Mouse (Mus musculus): ENCODE data around the gene Insr. TPM values are rescaled to one million over a fixed set of nuclear protein-coding genes. Genes with fewer than 3 reads are reported as not detected.

The Insr gene
- polyA plus RNA-seq, 1 experiment from 2014 or later: 24.3 TPM

GRCm38 (mm10) chr8:3302131-3302530 is 22.7 kb upstream of the Insr start:
- DNase-seq (ENCODE audit: low spot score): no peak
- 85% methylated on average over 2 of the region's 2 CpGs for WGBS
- no peaks in the 10 kb centered on the region for H3K36me3 ChIP-seq (replicated peaks)
- H3K4me3 ChIP-seq: no peak overlapping the region
- no peaks in the 10 kb centered on the region for H3K27me3 ChIP-seq (replicated peaks; ENCODE audit: low read depth, poor library complexity, severe bottlenecking)
- H3K9me3 ChIP-seq: peaks cover 12% of the 10 kb centered on the region; the same call in 1 of the 2 replicates
- no peaks in the 10 kb centered on the region for H3K4me1 ChIP-seq
- no peak overlapping the region for H3K27ac ChIP-seq (replicated peaks)

- Histone ChIP-seq H3K9me3 (peaks cover 4% of the 10 kb centered on the region; the same call in 1 of the 2 replicates), H3K27me3 (replicated peaks; ENCODE audit: low read depth, poor library complexity, severe bottlenecking) (no peaks in the 10 kb centered on the region)
- WGBS: 77% methylated on average over 5 of the region's 5 CpGs
These were observed 19.9 kb upstream of the Insr start for GRCm38 (mm10) chr8:3299322-3299721.

GRCm38 (mm10) chr8:3285824-3286223 is 6.4 kb upstream of the Insr start:
- Histone ChIP-seq H3K9me3 (no peaks in the 10 kb centered on the region), H3K4me1 (no peaks in the 10 kb centered on the region), H3K27me3 (replicated peaks; ENCODE audit: low read depth, poor library complexity, severe bottlenecking) (no peaks in the 10 kb centered on the region), H3K4me3 (no peak overlapping the region), H3K36me3 (replicated peaks) (no peaks in the 10 kb centered on the region), H3K27ac (replicated peaks) (no peak overlapping the region)
- WGBS: 38% methylated on average over 2 of the region's 2 CpGs
- no peak for DNase-seq (ENCODE audit: low spot score)

More at GRCm38 (mm10) chr8:3299322-3299721, 19.9 kb upstream of the Insr start:
- H3K36me3 ChIP-seq (replicated peaks): no peaks in the 10 kb centered on the region
- DNase-seq (ENCODE audit: low spot score): no peak
- H3K4me3 ChIP-seq: no peak overlapping the region
- no peaks in the 10 kb centered on the region for H3K4me1 ChIP-seq
- no peak overlapping the region for H3K27ac ChIP-seq (replicated peaks)

GRCm38 (mm10) chr8:3284656-3285055 is 5.2 kb upstream of the Insr start:
- Histone ChIP-seq H3K27me3 (replicated peaks; ENCODE audit: low read depth, poor library complexity, severe bottlenecking) (0 out of 2 replicates have a peak, but pooled peaks cover 5% of the 10 kb centered on the region), H3K27ac (replicated peaks) (no peak overlapping the region)
- 82% methylated on average over 4 of the region's 4 CpGs for WGBS

GRCm38 (mm10) chr8:3281296-3281695 is 1.9 kb upstream of the Insr start:
- Histone ChIP-seq H3K27ac (replicated peaks) (no peak overlapping the region), H3K27me3 (replicated peaks; ENCODE audit: low read depth, poor library complexity, severe bottlenecking) (0 out of 2 replicates have a peak, but pooled peaks cover 5% of the 10 kb centered on the region), H3K4me3 (no peak overlapping the region), H3K36me3 (replicated peaks) (peaks cover 5% of the 10 kb centered on the region; the same call in 1 of the 2 replicates), H3K9me3 (no peaks in the 10 kb centered on the region), H3K4me1 (peaks cover 25% of the 10 kb centered on the region)
- DNase-seq (ENCODE audit: low spot score): no peak
- WGBS: 83% methylated on average over 3 of the region's 3 CpGs

More at GRCm38 (mm10) chr8:3284656-3285055, 5.2 kb upstream of the Insr start:
- H3K36me3 ChIP-seq (replicated peaks): no peaks in the 10 kb centered on the region
- H3K4me1 ChIP-seq: peaks cover 7% of the 10 kb centered on the region
- no peak for DNase-seq (ENCODE audit: low spot score)
- H3K9me3 ChIP-seq: no peaks in the 10 kb centered on the region
- H3K4me3 ChIP-seq: no peak overlapping the region

GRCm38 (mm10) chr8:3280266-3280910 is 971 bp upstream of the Insr start:
- Histone ChIP-seq H3K4me1 (peaks cover 25% of the 10 kb centered on the region), H3K9me3 (no peaks in the 10 kb centered on the region), H3K27me3 (replicated peaks; ENCODE audit: low read depth, poor library complexity, severe bottlenecking) (0 out of 2 replicates have a peak, but pooled peaks cover 5% of the 10 kb centered on the region), H3K27ac (replicated peaks) (no peak overlapping the region), H3K36me3 (replicated peaks) (peaks cover 8% of the 10 kb centered on the region; the same call in 1 of the 2 replicates), H3K4me3 (peak overlapping the region; percentile 91)
- WGBS: 33% methylated on average over 11 of the region's 11 CpGs
- peak; percentile 26 for DNase-seq (ENCODE audit: low spot score)

GRCm38 (mm10) chr8:3279721-3280077 is 282 bp upstream of the Insr start:
- no peak for DNase-seq (ENCODE audit: low spot score)
- peaks cover 10% of the 10 kb centered on the region for H3K36me3 ChIP-seq (replicated peaks)
- no peaks in the 10 kb centered on the region for H3K9me3 ChIP-seq
- H3K4me1 ChIP-seq: peaks cover 28% of the 10 kb centered on the region
- 0 out of 2 replicates have a peak, but pooled peaks cover 5% of the 10 kb centered on the region for H3K27me3 ChIP-seq (replicated peaks; ENCODE audit: low read depth, poor library complexity, severe bottlenecking)
- H3K4me3 ChIP-seq: peak overlapping the region; percentile 91
- no peak overlapping the region for H3K27ac ChIP-seq (replicated peaks)
- WGBS: under 1% methylated on average over 18 of the region's 18 CpGs

GRCm38 (mm10) chr8:3278181-3278820 is 1.1 kb downstream of the Insr start:
- peak; percentile 23 for DNase-seq (ENCODE audit: low spot score)
- 42% methylated on average over 15 of the region's 15 CpGs for WGBS

GRCm38 (mm10) chr8:3277266-3277665 is 2.2 kb downstream of the Insr start:
- DNase-seq (ENCODE audit: low spot score): no peak
- 98% methylated on average over 9 of the region's 9 CpGs for WGBS
- H3K4me1 ChIP-seq: peaks cover 28% of the 10 kb centered on the region
- H3K27me3 ChIP-seq (replicated peaks; ENCODE audit: low read depth, poor library complexity, severe bottlenecking): 0 out of 2 replicates have a peak, but pooled peaks cover 5% of the 10 kb centered on the region
- H3K4me3 ChIP-seq: no peak overlapping the region
- H3K36me3 ChIP-seq (replicated peaks): peaks cover 21% of the 10 kb centered on the region
- H3K27ac ChIP-seq (replicated peaks): no peak overlapping the region
- H3K9me3 ChIP-seq: no peaks in the 10 kb centered on the region

More at GRCm38 (mm10) chr8:3278181-3278820, 1.1 kb downstream of the Insr start:
- peaks cover 20% of the 10 kb centered on the region for H3K36me3 ChIP-seq (replicated peaks)
- H3K4me1 ChIP-seq: peaks cover 28% of the 10 kb centered on the region
- H3K9me3 ChIP-seq: no peaks in the 10 kb centered on the region
- 0 out of 2 replicates have a peak, but pooled peaks cover 5% of the 10 kb centered on the region for H3K27me3 ChIP-seq (replicated peaks; ENCODE audit: low read depth, poor library complexity, severe bottlenecking)
- H3K27ac ChIP-seq (replicated peaks): peak overlapping the region; percentile 92
- H3K4me3 ChIP-seq: peak overlapping the region; percentile 91

GRCm38 (mm10) chr8:3276009-3276408 is 3.4 kb downstream of the Insr start:
- 0 out of 2 replicates have a peak, but pooled peaks cover 5% of the 10 kb centered on the region for H3K27me3 ChIP-seq (replicated peaks; ENCODE audit: low read depth, poor library complexity, severe bottlenecking)
- peaks cover 21% of the 10 kb centered on the region for H3K36me3 ChIP-seq (replicated peaks)
- DNase-seq (ENCODE audit: low spot score): no peak
- H3K4me3 ChIP-seq: no peak overlapping the region
- no peaks in the 10 kb centered on the region for H3K9me3 ChIP-seq
- H3K27ac ChIP-seq (replicated peaks): no peak overlapping the region
- WGBS: 95% methylated on average over 8 of the region's 8 CpGs
- H3K4me1 ChIP-seq: peaks cover 28% of the 10 kb centered on the region

- Histone ChIP-seq H3K4me1 (peaks cover 26% of the 10 kb centered on the region), H3K36me3 (replicated peaks) (peaks cover 21% of the 10 kb centered on the region), H3K27me3 (replicated peaks; ENCODE audit: low read depth, poor library complexity, severe bottlenecking) (0 out of 2 replicates have a peak, but pooled peaks cover under 1% of the 10 kb centered on the region), H3K9me3 (no peaks in the 10 kb centered on the region), H3K4me3 (no peak overlapping the region), H3K27ac (replicated peaks) (no peak overlapping the region)
- WGBS: 74% methylated on average over 5 of the region's 5 CpGs
- no peak for DNase-seq (ENCODE audit: low spot score)
These were observed 4.2 kb downstream of the Insr start for GRCm38 (mm10) chr8:3275189-3275588.

GRCm38 (mm10) chr8:3273799-3274198 is 5.6 kb downstream of the Insr start:
- H3K36me3 ChIP-seq (replicated peaks): peaks cover 21% of the 10 kb centered on the region
- H3K4me3 ChIP-seq: no peak overlapping the region
- DNase-seq (ENCODE audit: low spot score): no peak
- H3K9me3 ChIP-seq: no peaks in the 10 kb centered on the region
- H3K4me1 ChIP-seq: peaks cover 19% of the 10 kb centered on the region
- no peaks in the 10 kb centered on the region for H3K27me3 ChIP-seq (replicated peaks; ENCODE audit: low read depth, poor library complexity, severe bottlenecking)
- H3K27ac ChIP-seq (replicated peaks): no peak overlapping the region
- 92% methylated on average over 3 of the region's 3 CpGs for WGBS

GRCm38 (mm10) chr8:3267449-3267761 is 12.0 kb downstream of the Insr start:
- H3K27me3 ChIP-seq (replicated peaks; ENCODE audit: low read depth, poor library complexity, severe bottlenecking): no peaks in the 10 kb centered on the region
- DNase-seq (ENCODE audit: low spot score): no peak
- H3K36me3 ChIP-seq (replicated peaks): peaks cover 15% of the 10 kb centered on the region
- 0 out of 2 replicates have a peak, but pooled peaks cover 3% of the 10 kb centered on the region for H3K9me3 ChIP-seq
- peaks cover 7% of the 10 kb centered on the region; the same call in 1 of the 2 replicates for H3K4me1 ChIP-seq
- 89% methylated on average over 3 of the region's 3 CpGs for WGBS
- H3K4me3 ChIP-seq: no peak overlapping the region
- H3K27ac ChIP-seq (replicated peaks): no peak overlapping the region

Data from embryonic facial prominence, embryonic 10.5 days (tissue).